Mouse (Mus musculus): ENCODE data around the gene Pld1. TPM values are rescaled to one million over a fixed set of nuclear protein-coding genes. Genes with fewer than 3 reads are reported as not detected.

Pld1 gene
- polyA plus RNA-seq, 1 experiment, result 14.9 TPM

GRCm38 (mm10) chr3:28144676-28145075 lies 206.2 kb downstream of the Pld1 start:
- H3K36me3 ChIP-seq (ENCODE audit: control insufficient read depth, insufficient read depth, low read length), result no peaks in the 10 kb centered on the region
- no peak overlapping the region for H3K4me3 ChIP-seq (ENCODE audit: low read depth, low read length)
- H3K4me1 ChIP-seq (ENCODE audit: control insufficient read depth, insufficient read depth, insufficient read length, low read length), result no peaks in the 10 kb centered on the region
- H3K27ac ChIP-seq (ENCODE audit: insufficient read depth, low read depth, low read length), result no peak overlapping the region
- no peaks in the 10 kb centered on the region for H3K27me3 ChIP-seq (ENCODE audit: control insufficient read depth, insufficient read depth, low read length)
- TF ChIP-seq CTCF (IDR thresholded peaks at IDR 0.05; ENCODE audit: extremely low read depth, insufficient read length, insufficient replicate concordance, low read depth, low read length), result no peak
- no peak for TF ChIP-seq POLR2A (IDR thresholded peaks at IDR 0.05; ENCODE audit: low read depth, low read length)

GRCm38 (mm10) chr3:28145461-28145860 lies 207.0 kb downstream of the Pld1 start:
- no peaks in the 10 kb centered on the region for H3K27me3 ChIP-seq (ENCODE audit: control insufficient read depth, insufficient read depth, low read length)
- H3K36me3 ChIP-seq (ENCODE audit: control insufficient read depth, insufficient read depth, low read length), result no peaks in the 10 kb centered on the region
- 82% methylated on average over 3 of the region's 3 CpGs for WGBS
- no peak overlapping the region for H3K27ac ChIP-seq (ENCODE audit: insufficient read depth, low read depth, low read length)
- no peak overlapping the region for H3K4me3 ChIP-seq (ENCODE audit: low read depth, low read length)
- TF ChIP-seq CTCF (IDR thresholded peaks at IDR 0.05; ENCODE audit: extremely low read depth, insufficient read length, insufficient replicate concordance, low read depth, low read length) (no peak), POLR2A (IDR thresholded peaks at IDR 0.05; ENCODE audit: low read depth, low read length) (no peak)
- no peaks in the 10 kb centered on the region for H3K4me1 ChIP-seq (ENCODE audit: control insufficient read depth, insufficient read depth, insufficient read length, low read length)

GRCm38 (mm10) chr3:28149656-28150256 lies 211.3 kb downstream of the Pld1 start:
- no peaks in the 10 kb centered on the region for H3K36me3 ChIP-seq (ENCODE audit: control insufficient read depth, insufficient read depth, low read length)
- WGBS, result 85% methylated on average over 2 of the region's 2 CpGs
- no peaks in the 10 kb centered on the region for H3K4me1 ChIP-seq (ENCODE audit: control insufficient read depth, insufficient read depth, insufficient read length, low read length)
- H3K27ac ChIP-seq (ENCODE audit: insufficient read depth, low read depth, low read length), result no peak overlapping the region
- H3K4me3 ChIP-seq (ENCODE audit: low read depth, low read length), result no peak overlapping the region
- H3K27me3 ChIP-seq (ENCODE audit: control insufficient read depth, insufficient read depth, low read length), result no peaks in the 10 kb centered on the region
- no peak for TF ChIP-seq CTCF (IDR thresholded peaks at IDR 0.05; ENCODE audit: extremely low read depth, insufficient read length, insufficient replicate concordance, low read depth, low read length)
- TF ChIP-seq POLR2A (IDR thresholded peaks at IDR 0.05; ENCODE audit: low read depth, low read length), result no peak

- WGBS, result 71% methylated on average over 2 of the region's 2 CpGs
- Histone ChIP-seq H3K4me1 (ENCODE audit: control insufficient read depth, insufficient read depth, insufficient read length, low read length) (no peaks in the 10 kb centered on the region), H3K27me3 (ENCODE audit: control insufficient read depth, insufficient read depth, low read length) (no peaks in the 10 kb centered on the region), H3K4me3 (ENCODE audit: low read depth, low read length) (no peak overlapping the region), H3K27ac (ENCODE audit: insufficient read depth, low read depth, low read length) (no peak overlapping the region), H3K36me3 (ENCODE audit: control insufficient read depth, insufficient read depth, low read length) (no peaks in the 10 kb centered on the region)
- TF ChIP-seq POLR2A (IDR thresholded peaks at IDR 0.05; ENCODE audit: low read depth, low read length) (no peak), CTCF (IDR thresholded peaks at IDR 0.05; ENCODE audit: extremely low read depth, insufficient read length, insufficient replicate concordance, low read depth, low read length) (no peak)
Observed at GRCm38 (mm10) chr3:28158006-28158405, 219.5 kb downstream of the Pld1 start.

GRCm38 (mm10) chr3:28158916-28159315 lies 220.4 kb downstream of the Pld1 start:
- Histone ChIP-seq H3K27me3 (ENCODE audit: control insufficient read depth, insufficient read depth, low read length) (no peaks in the 10 kb centered on the region), H3K4me3 (ENCODE audit: low read depth, low read length) (no peak overlapping the region), H3K4me1 (ENCODE audit: control insufficient read depth, insufficient read depth, insufficient read length, low read length) (no peaks in the 10 kb centered on the region), H3K36me3 (ENCODE audit: control insufficient read depth, insufficient read depth, low read length) (no peaks in the 10 kb centered on the region), H3K27ac (ENCODE audit: insufficient read depth, low read depth, low read length) (no peak overlapping the region)
- WGBS, result 93% methylated on average over 3 of the region's 3 CpGs
- TF ChIP-seq CTCF (IDR thresholded peaks at IDR 0.05; ENCODE audit: extremely low read depth, insufficient read length, insufficient replicate concordance, low read depth, low read length) (no peak), POLR2A (IDR thresholded peaks at IDR 0.05; ENCODE audit: low read depth, low read length) (no peak)

- 93% methylated on average over 4 of the region's 4 CpGs for WGBS
- H3K27me3 ChIP-seq (ENCODE audit: control insufficient read depth, insufficient read depth, low read length), result no peaks in the 10 kb centered on the region
- H3K4me1 ChIP-seq (ENCODE audit: control insufficient read depth, insufficient read depth, insufficient read length, low read length), result no peaks in the 10 kb centered on the region
- TF ChIP-seq CTCF (IDR thresholded peaks at IDR 0.05; ENCODE audit: extremely low read depth, insufficient read length, insufficient replicate concordance, low read depth, low read length) (no peak), POLR2A (IDR thresholded peaks at IDR 0.05; ENCODE audit: low read depth, low read length) (no peak)
- H3K36me3 ChIP-seq (ENCODE audit: control insufficient read depth, insufficient read depth, low read length), result no peaks in the 10 kb centered on the region
- no peak overlapping the region for H3K27ac ChIP-seq (ENCODE audit: insufficient read depth, low read depth, low read length)
- no peak overlapping the region for H3K4me3 ChIP-seq (ENCODE audit: low read depth, low read length)
Observed at GRCm38 (mm10) chr3:28162346-28162745, 223.9 kb downstream of the Pld1 start.

- Histone ChIP-seq H3K4me3 (ENCODE audit: low read depth, low read length) (no peak overlapping the region), H3K4me1 (ENCODE audit: control insufficient read depth, insufficient read depth, insufficient read length, low read length) (no peaks in the 10 kb centered on the region), H3K36me3 (ENCODE audit: control insufficient read depth, insufficient read depth, low read length) (no peaks in the 10 kb centered on the region), H3K27me3 (ENCODE audit: control insufficient read depth, insufficient read depth, low read length) (no peaks in the 10 kb centered on the region), H3K27ac (ENCODE audit: insufficient read depth, low read depth, low read length) (no peak overlapping the region)
- TF ChIP-seq CTCF (IDR thresholded peaks at IDR 0.05; ENCODE audit: extremely low read depth, insufficient read length, insufficient replicate concordance, low read depth, low read length) (peak; percentile 40; the same call in 1 of the 2 replicates), POLR2A (IDR thresholded peaks at IDR 0.05; ENCODE audit: low read depth, low read length) (no peak)
- 13% methylated on average over 1 of the region's 1 CpGs for WGBS
Observed at GRCm38 (mm10) chr3:28164678-28165077, 226.2 kb downstream of the Pld1 start.

Data from small intestine, adult 2 months (tissue).